Mouse (Mus musculus): ENCODE data around the gene 1190002N15Rik. TPM values are rescaled to one million over a fixed set of nuclear protein-coding genes. Genes with fewer than 3 reads are reported as not detected.

The 1190002N15Rik gene
- total and polyA plus RNA-seq, 3 experiments = 10.8 to 31.7 (median 25.9) TPM

- H3K4me1 ChIP-seq (ENCODE audit: control insufficient read depth, insufficient read depth, low read length) = peaks cover 3% of the 10 kb centered on the region; the same call in 1 of the 2 replicates
- no peak for TF ChIP-seq EP300 (IDR thresholded peaks at IDR 0.05; ENCODE audit: insufficient read depth, low read depth, low read length)
- TF ChIP-seq CTCF (IDR thresholded peaks at IDR 0.05) = no peak
- TF ChIP-seq POLR2A (IDR thresholded peaks at IDR 0.05; ENCODE audit: insufficient read depth, low read depth, low read length) = no peak
- no peaks in the 10 kb centered on the region for H3K79me2 ChIP-seq (replicated peaks; ENCODE audit: control insufficient read depth, insufficient read depth, low read length)
- intact Hi-C loops (cut with DNase I) = no loop called here
- WGBS = 82% methylated on average over 8 of the region's 8 CpGs
- peak in 1 of 2 experiments; percentile 16 for DNase-seq
- H3K27ac ChIP-seq = no peak overlapping the region
- H3K27me3 ChIP-seq (ENCODE audit: control insufficient read depth, insufficient read depth, low read length) = no peaks in the 10 kb centered on the region
- H3K4me3 ChIP-seq = no peak overlapping the region
- no peak overlapping the region for H3K9ac ChIP-seq (ENCODE audit: low read depth, low read length)
- H3K36me3 ChIP-seq (ENCODE audit: control insufficient read depth, insufficient read depth, low read length) = no peaks in the 10 kb centered on the region
Measured at GRCm38 (mm10) chr9:94512246-94512645, 25.6 kb downstream of the 1190002N15Rik start.

DNA sequence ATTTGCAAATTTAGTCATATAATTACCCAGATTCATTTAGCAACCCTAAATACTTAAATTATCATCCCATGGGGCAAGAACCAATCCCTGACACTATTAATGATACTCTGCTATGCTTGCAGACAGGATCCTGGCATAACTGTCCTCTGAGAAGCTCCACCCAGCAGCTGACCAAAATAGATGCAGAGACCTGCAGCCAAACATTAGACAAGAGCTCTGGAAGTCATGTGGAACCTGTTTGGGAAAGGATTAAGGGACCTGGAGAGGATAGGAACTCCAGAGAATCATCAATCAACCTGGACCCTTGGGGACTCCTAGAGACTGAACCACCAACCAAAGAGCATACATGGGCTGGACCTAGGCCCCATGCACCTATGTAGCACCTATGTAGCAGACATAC lies 26.7 kb downstream of the 1190002N15Rik start:
- TF ChIP-seq EP300 (IDR thresholded peaks at IDR 0.05; ENCODE audit: insufficient read depth, low read depth, low read length) (no peak), POLR2A (IDR thresholded peaks at IDR 0.05; ENCODE audit: insufficient read depth, low read depth, low read length) (no peak), CTCF (IDR thresholded peaks at IDR 0.05) (no peak)
- no peaks in the 10 kb centered on the region for H3K79me2 ChIP-seq (replicated peaks; ENCODE audit: control insufficient read depth, insufficient read depth, low read length)
- no peak overlapping the region; the same call in 1 of the 2 replicates for H3K27ac ChIP-seq
- H3K4me1 ChIP-seq (ENCODE audit: control insufficient read depth, insufficient read depth, low read length) = peaks cover 3% of the 10 kb centered on the region; the same call in 1 of the 2 replicates
- H3K36me3 ChIP-seq (ENCODE audit: control insufficient read depth, insufficient read depth, low read length) = no peaks in the 10 kb centered on the region
- no peak overlapping the region for H3K9ac ChIP-seq (ENCODE audit: low read depth, low read length)
- H3K27me3 ChIP-seq (ENCODE audit: control insufficient read depth, insufficient read depth, low read length) = no peaks in the 10 kb centered on the region
- intact Hi-C loops (cut with DNase I) = no loop called here
- H3K4me3 ChIP-seq = no peak overlapping the region
- DNase-seq = peak in 1 of 2 experiments; percentile 36

- TF ChIP-seq CTCF (IDR thresholded peaks at IDR 0.05) (no peak), EP300 (IDR thresholded peaks at IDR 0.05; ENCODE audit: insufficient read depth, low read depth, low read length) (no peak), POLR2A (IDR thresholded peaks at IDR 0.05; ENCODE audit: insufficient read depth, low read depth, low read length) (no peak)
- no peaks in the 10 kb centered on the region for H3K36me3 ChIP-seq (ENCODE audit: control insufficient read depth, insufficient read depth, low read length)
- DNase-seq = no peak
- no peaks in the 10 kb centered on the region for H3K79me2 ChIP-seq (replicated peaks; ENCODE audit: control insufficient read depth, insufficient read depth, low read length)
- intact Hi-C loops (cut with DNase I) = no loop called here
- 58% methylated on average over 1 of the region's 1 CpGs for WGBS
- no peaks in the 10 kb centered on the region for H3K27me3 ChIP-seq (ENCODE audit: control insufficient read depth, insufficient read depth, low read length)
- no peak overlapping the region for H3K9ac ChIP-seq (ENCODE audit: low read depth, low read length)
- H3K27ac ChIP-seq = no peak overlapping the region
- H3K4me1 ChIP-seq (ENCODE audit: control insufficient read depth, insufficient read depth, low read length) = peaks cover 3% of the 10 kb centered on the region; the same call in 1 of the 2 replicates
- H3K4me3 ChIP-seq = no peak overlapping the region
Measured at GRCm38 (mm10) chr9:94506980-94507379, 30.9 kb downstream of the 1190002N15Rik start.

- DNase-seq = no peak
- Histone ChIP-seq H3K36me3 (ENCODE audit: control insufficient read depth, insufficient read depth, low read length) (no peaks in the 10 kb centered on the region), H3K4me1 (ENCODE audit: control insufficient read depth, insufficient read depth, low read length) (no peaks in the 10 kb centered on the region), H3K27me3 (ENCODE audit: control insufficient read depth, insufficient read depth, low read length) (no peaks in the 10 kb centered on the region), H3K4me3 (no peak overlapping the region; the same call in 1 of the 2 replicates), H3K79me2 (replicated peaks; ENCODE audit: control insufficient read depth, insufficient read depth, low read length) (no peaks in the 10 kb centered on the region), H3K9ac (ENCODE audit: low read depth, low read length) (no peak overlapping the region), H3K27ac (no peak overlapping the region)
- intact Hi-C loops (cut with DNase I) = no loop called here
- 14% methylated on average over 9 of the region's 9 CpGs for WGBS
- TF ChIP-seq POLR2A (IDR thresholded peaks at IDR 0.05; ENCODE audit: insufficient read depth, low read depth, low read length) = no peak
- TF ChIP-seq EP300 (IDR thresholded peaks at IDR 0.05; ENCODE audit: insufficient read depth, low read depth, low read length) = no peak
- TF ChIP-seq CTCF (IDR thresholded peaks at IDR 0.05) = no peak
Measured at GRCm38 (mm10) chr9:94491467-94491866, 46.4 kb downstream of the 1190002N15Rik start.

GRCm38 (mm10) chr9:94487976-94488375 lies 49.9 kb downstream of the 1190002N15Rik start:
- Histone ChIP-seq H3K4me1 (ENCODE audit: control insufficient read depth, insufficient read depth, low read length) (no peaks in the 10 kb centered on the region), H3K9ac (ENCODE audit: low read depth, low read length) (no peak overlapping the region), H3K27ac (no peak overlapping the region), H3K36me3 (ENCODE audit: control insufficient read depth, insufficient read depth, low read length) (no peaks in the 10 kb centered on the region), H3K79me2 (replicated peaks; ENCODE audit: control insufficient read depth, insufficient read depth, low read length) (no peaks in the 10 kb centered on the region), H3K4me3 (no peak overlapping the region), H3K27me3 (ENCODE audit: control insufficient read depth, insufficient read depth, low read length) (no peaks in the 10 kb centered on the region)
- no peak for DNase-seq
- WGBS = 85% methylated on average over 2 of the region's 2 CpGs
- intact Hi-C loops (cut with DNase I) = no loop called here
- TF ChIP-seq POLR2A (IDR thresholded peaks at IDR 0.05; ENCODE audit: insufficient read depth, low read depth, low read length) (no peak), CTCF (IDR thresholded peaks at IDR 0.05) (no peak), EP300 (IDR thresholded peaks at IDR 0.05; ENCODE audit: insufficient read depth, low read depth, low read length) (no peak)

DNA sequence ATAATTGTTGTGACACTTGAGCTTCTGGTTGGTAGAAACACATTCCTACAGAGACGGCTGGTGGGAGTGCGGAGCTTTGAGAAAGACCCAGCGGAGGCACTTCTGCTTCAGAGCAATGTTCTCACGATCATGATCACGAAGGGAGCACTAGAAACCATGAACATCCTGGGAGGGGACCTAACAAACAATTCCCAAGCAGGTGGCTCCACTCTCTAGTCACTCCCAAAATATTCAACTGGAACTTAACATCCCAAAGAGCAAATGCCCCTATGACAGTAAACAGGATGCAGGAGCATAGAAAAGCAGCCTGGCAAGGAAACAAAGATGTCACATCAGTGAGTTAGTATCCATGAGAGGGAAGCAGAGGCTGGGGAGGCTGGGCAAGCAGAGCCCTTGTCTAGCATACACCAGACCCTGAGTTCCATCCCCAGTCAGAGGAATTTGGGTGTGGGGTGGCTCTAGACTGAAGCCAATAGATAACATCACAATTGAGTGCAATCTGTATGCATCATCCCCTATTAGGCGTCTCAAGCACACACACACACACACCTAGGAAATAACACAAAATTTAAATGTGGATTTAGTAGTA lies 54.5 kb downstream of the 1190002N15Rik start:
- no peak for TF ChIP-seq CTCF (IDR thresholded peaks at IDR 0.05)
- no peak for TF ChIP-seq POLR2A (IDR thresholded peaks at IDR 0.05; ENCODE audit: insufficient read depth, low read depth, low read length)
- TF ChIP-seq EP300 (IDR thresholded peaks at IDR 0.05; ENCODE audit: insufficient read depth, low read depth, low read length) = no peak
- no peak overlapping the region for H3K9ac ChIP-seq (ENCODE audit: low read depth, low read length)
- intact Hi-C loops (cut with DNase I) = no loop called here
- no peak for DNase-seq
- H3K4me1 ChIP-seq (ENCODE audit: control insufficient read depth, insufficient read depth, low read length) = no peaks in the 10 kb centered on the region
- no peak overlapping the region for H3K4me3 ChIP-seq
- no peaks in the 10 kb centered on the region for H3K79me2 ChIP-seq (replicated peaks; ENCODE audit: control insufficient read depth, insufficient read depth, low read length)
- H3K36me3 ChIP-seq (ENCODE audit: control insufficient read depth, insufficient read depth, low read length) = no peaks in the 10 kb centered on the region
- H3K27me3 ChIP-seq (ENCODE audit: control insufficient read depth, insufficient read depth, low read length) = no peaks in the 10 kb centered on the region
- 53% methylated on average over 6 of the region's 6 CpGs for WGBS
- no peak overlapping the region for H3K27ac ChIP-seq

Data from heart, adult 2 months (tissue).